Mouse (Mus musculus): ENCODE results near the gene Ppm1n.
"Not testable (repeated sequence)": the region's sequence is repeated elsewhere in the genome, so short reads cannot be mapped to it uniquely, and the experiment has no call there.

Gene Ppm1n

GRCm38 (mm10) chr7:19281680-19282304 is 1.9 kb upstream of the Ppm1n start:
- not testable (repeated sequence) for DNase-seq

GRCm38 (mm10) chr7:19279052-19279451 is 812 bp downstream of the Ppm1n start:
- DNase-seq, result no peak

GRCm38 (mm10) chr7:19276253-19276652 is 3.6 kb downstream of the Ppm1n start:
- DNase-seq, result no peak

GRCm38 (mm10) chr7:19272173-19272764 is 7.6 kb downstream of the Ppm1n start:
- peak; percentile 66 for DNase-seq

GRCm38 (mm10) chr7:19271238-19272172 is 8.4 kb downstream of the Ppm1n start, which contains the start of gene Vasp:
Vasp (minus strand) TSS chr7:19271817.
- peak; percentile 71 for DNase-seq

GRCm38 (mm10) chr7:19270509-19271237 is 9.2 kb downstream of the Ppm1n start:
- DNase-seq, result no peak

GRCm38 (mm10) chr7:19269721-19270441 is 10.0 kb downstream of the Ppm1n start:
- DNase-seq, result no peak

GRCm38 (mm10) chr7:19268993-19269681 is 10.7 kb downstream of the Ppm1n start:
- DNase-seq, result no peak

GRCm38 (mm10) chr7:19267051-19267450 is 12.8 kb downstream of the Ppm1n start:
- no peak for DNase-seq

GRCm38 (mm10) chr7:19265928-19266822 is 13.7 kb downstream of the Ppm1n start:
- DNase-seq, result no peak

- no peak for DNase-seq
Measured at GRCm38 (mm10) chr7:19265147-19265546, 14.7 kb downstream of the Ppm1n start.

- no peak for DNase-seq
Measured at GRCm38 (mm10) chr7:19258336-19258735, 21.5 kb downstream of the Ppm1n start.

GRCm38 (mm10) chr7:19257390-19258022 is 22.4 kb downstream of the Ppm1n start:
- no peak for DNase-seq

GRCm38 (mm10) chr7:19256567-19256966 is 23.3 kb downstream of the Ppm1n start:
- DNase-seq, result no peak

- no peak for DNase-seq
Measured at GRCm38 (mm10) chr7:19255395-19255794, 24.5 kb downstream of the Ppm1n start.

- DNase-seq, result no peak
Measured at GRCm38 (mm10) chr7:19253437-19253836, 26.4 kb downstream of the Ppm1n start.

GRCm38 (mm10) chr7:19252078-19252477 is 27.8 kb downstream of the Ppm1n start:
- DNase-seq, result no peak

GRCm38 (mm10) chr7:19247511-19247910 is 32.4 kb downstream of the Ppm1n start:
- DNase-seq, result no peak

GRCm38 (mm10) chr7:19246855-19247254 is 33.0 kb downstream of the Ppm1n start:
- DNase-seq, result no peak

GRCm38 (mm10) chr7:19245083-19245482 is 34.8 kb downstream of the Ppm1n start:
- no peak for DNase-seq
